Mouse (Mus musculus) CD8-positive naive resting alpha-beta T cell, adult 57 days (primary cell): Measurements from ENCODE around the gene Ajap1. TPM values are rescaled to one million over a fixed set of nuclear protein-coding genes. Genes with fewer than 3 reads are reported as not detected.

Experiments used
- total RNA-seq: library from RNA; stranded (reverse); gene quantifications from one replicate; pipeline ENCODE4 v1.2.4, GENCODE M21; 2023

Ajap1 gene
- total RNA-seq, result not detected

GRCm38 (mm10) chr4:153482459-153483338 is at the start of gene Ajap1:
Ajap1 (minus strand) TSS chr4:153482811.

